Mouse (Mus musculus) left cerebral cortex, adult 8-10 months (tissue): ENCODE results near the gene Car10. TPM values are rescaled to one million over a fixed set of nuclear protein-coding genes. Genes with fewer than 3 reads are reported as not detected.
"Not testable (repeated sequence)": the region's sequence is repeated elsewhere in the genome, so short reads cannot be mapped to it uniquely, and the experiment has no call there.

ENCODE experiments used
- DNase-seq, 2 experiments: peaks; one replicate each; pipeline ENCODE4 v3.0.0; 2022; ENCODE audit warnings: low spot score in 2 of 2
- total RNA-seq, 4 experiments: library from RNA; stranded (reverse); gene quantifications; 2 replicates each; pipeline ENCODE4 v1.2.4; 2022

Car10 gene
- total RNA-seq, 4 experiments from 2014 or later: 109 to 120 (median 112) TPM

DNA sequence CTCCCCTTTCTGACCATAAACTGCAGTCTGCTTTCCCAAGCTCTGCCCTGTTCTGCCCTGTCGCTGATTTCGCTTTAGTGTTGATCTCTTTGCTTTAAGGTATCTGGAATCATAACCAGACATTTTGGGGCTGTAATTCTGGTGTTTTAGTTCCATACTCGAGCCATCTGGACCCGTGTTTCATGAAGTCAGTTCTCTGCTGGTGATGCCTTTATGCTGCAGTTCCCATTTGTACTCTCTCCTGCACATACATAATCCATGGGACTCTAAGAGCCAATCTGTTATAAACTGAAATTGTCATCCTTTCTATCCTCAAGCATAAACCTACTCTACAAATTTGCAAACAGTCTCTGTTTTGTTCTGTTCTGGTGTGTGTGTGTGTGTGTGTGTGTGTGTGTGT, 293.3 kb downstream of the Car10 start:
- no peak for DNase-seq

- not testable (repeated sequence) for DNase-seq
Measured at GRCm38 (mm10) chr11:93393371-93393770, 295.5 kb downstream of the Car10 start.

DNA sequence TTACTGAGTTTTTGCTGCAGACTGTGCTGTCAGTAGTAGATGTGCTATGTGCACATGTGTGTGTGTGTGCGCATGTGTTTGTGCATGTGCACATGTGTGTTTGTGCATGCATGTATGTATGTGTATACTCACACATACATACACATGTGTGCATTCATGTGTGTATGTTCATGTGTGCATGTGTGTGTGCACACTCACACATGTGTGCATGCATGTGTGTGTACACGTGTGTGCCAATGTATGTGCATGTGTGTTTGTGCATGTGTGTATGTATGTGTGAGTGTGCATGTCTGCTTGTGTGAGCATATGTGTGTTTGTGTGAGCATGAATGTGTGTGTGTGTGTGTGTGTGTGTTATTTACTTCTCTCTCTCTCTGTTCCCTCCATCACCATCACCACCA, 298.5 kb downstream of the Car10 start:
- no peak for DNase-seq

DNA sequence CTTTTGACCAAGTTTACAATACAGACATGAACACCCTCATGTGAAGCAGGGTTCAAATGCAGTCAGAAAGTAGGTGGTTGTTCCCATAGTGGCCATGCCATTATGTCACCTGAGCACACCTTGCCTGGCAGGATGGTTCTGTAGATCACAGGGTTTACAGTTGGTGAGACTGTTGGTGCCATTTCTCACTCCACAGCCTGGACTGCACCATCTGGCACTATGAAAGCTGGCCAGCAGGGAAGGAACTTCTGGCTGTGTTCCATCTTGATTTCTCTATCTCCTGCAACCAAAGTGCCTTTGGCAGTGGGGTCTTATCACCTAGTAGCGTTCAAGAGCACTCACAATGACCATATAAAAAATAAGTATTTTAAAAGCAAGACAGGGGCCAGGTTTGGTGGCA, 303.3 kb downstream of the Car10 start:
- not testable (repeated sequence) for DNase-seq

GRCm38 (mm10) chr11:93407981-93408380, 310.2 kb downstream of the Car10 start:
- DNase-seq: peak in 1 of 2 experiments; percentile 20

- no peak for DNase-seq
Measured at GRCm38 (mm10) chr11:93431482-93431881, 333.7 kb downstream of the Car10 start.

DNA sequence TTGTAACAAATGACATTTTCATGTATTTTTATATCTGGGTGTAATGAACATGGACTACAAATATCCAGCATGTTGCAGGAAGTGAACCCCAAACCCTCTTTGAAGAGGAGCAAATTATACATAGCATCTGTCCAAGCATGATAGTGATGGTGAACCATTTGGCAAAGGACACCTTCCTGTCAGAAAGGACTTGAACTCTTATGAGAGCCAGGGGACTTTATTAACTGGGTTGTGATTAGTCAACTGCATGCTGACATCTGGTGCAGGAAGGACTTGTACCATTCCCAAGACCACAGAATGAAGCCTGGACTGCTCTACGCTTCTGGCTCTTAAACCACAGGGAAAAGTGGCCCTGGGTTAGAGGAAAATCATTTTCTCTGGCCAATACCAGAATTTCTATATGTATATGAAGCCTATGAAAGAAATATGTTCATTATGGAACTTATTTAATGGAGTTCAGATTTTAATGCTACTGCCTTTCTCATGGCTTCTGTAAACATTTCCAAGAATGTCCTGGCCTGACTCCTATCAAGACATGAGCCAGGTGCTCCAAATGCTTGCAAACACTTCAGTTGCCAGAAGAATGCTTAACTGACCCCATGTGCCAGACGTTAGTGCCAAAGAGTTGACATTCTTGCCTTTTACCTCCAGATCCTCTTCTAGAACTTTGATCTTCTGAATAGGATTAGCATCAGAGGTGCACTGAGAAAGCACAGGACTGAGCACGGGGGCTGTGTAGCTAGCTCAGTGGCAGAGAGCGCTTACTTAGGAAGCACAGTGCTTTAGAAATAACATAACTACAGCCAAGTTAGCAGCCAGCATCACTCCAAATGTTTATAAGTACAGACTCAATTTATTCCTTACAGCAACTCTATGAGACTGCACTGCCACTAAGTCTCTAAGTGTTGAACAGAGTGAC, 337.4 kb downstream of the Car10 start:
- DNase-seq: no peak

GRCm38 (mm10) chr11:93436892-93437291, 339.1 kb downstream of the Car10 start:
- DNase-seq: no peak

GRCm38 (mm10) chr11:93440466-93440865, 342.6 kb downstream of the Car10 start:
- DNase-seq: no peak

- no peak for DNase-seq
Measured at GRCm38 (mm10) chr11:93443777-93444176, 345.9 kb downstream of the Car10 start.

DNA sequence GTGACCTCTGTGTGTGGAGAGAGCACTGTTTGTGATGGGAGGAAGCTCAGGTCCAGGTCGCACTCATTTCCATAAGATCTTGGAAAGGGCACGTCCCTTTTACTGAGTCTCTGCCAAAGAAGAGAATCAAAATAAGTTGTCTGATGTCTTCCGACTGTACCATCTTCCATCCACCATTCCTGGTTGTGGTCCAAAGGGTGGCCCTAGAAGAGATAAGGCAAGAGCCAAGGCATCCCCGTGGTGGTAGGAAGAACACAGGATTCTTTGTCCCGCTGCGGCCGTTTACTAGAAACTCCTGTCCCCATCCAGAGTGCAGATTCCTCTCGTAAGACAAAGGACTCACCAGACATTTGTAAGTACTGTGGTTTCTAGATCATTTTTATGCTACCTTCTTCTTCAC, 346.9 kb downstream of the Car10 start:
- DNase-seq: no peak

GRCm38 (mm10) chr11:93447566-93447965, 349.7 kb downstream of the Car10 start:
- no peak for DNase-seq

- no peak for DNase-seq
Measured at GRCm38 (mm10) chr11:93448290-93449256, 350.7 kb downstream of the Car10 start.

GRCm38 (mm10) chr11:93450535-93450934, 352.7 kb downstream of the Car10 start:
- no peak for DNase-seq

GRCm38 (mm10) chr11:93466221-93466620, 368.4 kb downstream of the Car10 start:
- no peak for DNase-seq

GRCm38 (mm10) chr11:93467711-93468110, 369.9 kb downstream of the Car10 start:
- no peak for DNase-seq

- no peak for DNase-seq
Measured at GRCm38 (mm10) chr11:93470771-93471170, 372.9 kb downstream of the Car10 start.

GRCm38 (mm10) chr11:93471573-93472179, 373.8 kb downstream of the Car10 start:
- DNase-seq: peak; percentile 54 to 84

GRCm38 (mm10) chr11:93484661-93485060, 386.8 kb downstream of the Car10 start:
- no peak for DNase-seq

GRCm38 (mm10) chr11:93487021-93487420, 389.2 kb downstream of the Car10 start:
- no peak for DNase-seq

DNA sequence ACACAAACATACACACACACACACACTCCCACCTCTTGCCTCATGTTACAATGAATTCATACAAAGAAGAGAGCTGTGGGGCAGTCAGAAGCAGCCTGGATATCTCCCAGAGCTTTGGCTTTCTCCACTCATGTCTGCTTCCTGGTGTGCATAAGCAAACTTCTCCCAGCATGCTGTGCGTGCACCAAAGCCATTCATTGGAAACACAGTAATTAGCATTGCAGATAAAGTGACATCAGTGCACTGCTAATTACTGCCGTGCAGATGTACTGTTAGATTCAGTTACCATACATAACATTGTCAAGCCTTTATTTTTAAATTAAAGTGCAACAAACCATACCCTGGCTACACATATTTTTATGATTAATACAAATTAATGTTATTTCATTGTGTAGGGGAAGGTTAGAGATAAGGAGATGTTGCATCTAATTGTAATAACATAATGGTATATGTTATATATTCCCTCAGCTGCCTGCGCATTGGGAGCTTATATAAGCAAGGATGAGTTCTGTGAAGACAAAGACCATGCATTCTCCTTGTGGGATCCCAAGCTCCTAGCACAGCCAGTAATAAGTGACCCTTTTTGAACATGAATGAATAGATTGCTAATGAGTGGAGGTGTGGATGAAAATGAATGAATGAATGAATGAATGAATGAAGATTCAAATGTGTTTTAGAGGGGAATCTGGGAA, 390.2 kb downstream of the Car10 start:
- DNase-seq: no peak
